In genomic region chr2:76504989-76505388, GRCm38 (mm10) we compare ENCODE assay signal across 20 mouse cellular contexts.
DNase-seq lines count a peak whose midpoint lies in the region; ATAC-seq and TF ChIP-seq lines count a peak whose summit lies in the region.
"Had no signal": no experiment of that assay in that cellular context is flagged by ENCODE, and none has a peak within 500 bp of the region (broad histone marks: within the 10 kb centered on the region; RNA-seq: fewer than 3 reads in every experiment).

No protein-coding gene starts in this region.

- no peak for TF ChIP-seq CTCF in kidney, postnatal 0 days (IDR thresholded peaks at IDR 0.05; ENCODE audit: low read depth)
- no peak for TF ChIP-seq CTCF in lung, postnatal 0 days (IDR thresholded peaks at IDR 0.05)

- H3ac ChIP-seq in myocyte (ENCODE audit: control insufficient read depth, insufficient read length), result no peak overlapping the region

- peaks cover 9% of the 10 kb centered on the region; the same call in 1 of the 2 replicates for H3K4me1 ChIP-seq in kidney, embryonic 15.5 days
- no peaks in the 10 kb centered on the region for H3K4me1 ChIP-seq in kidney, postnatal 0 days (replicated peaks; ENCODE audit: insufficient read depth, low read length)
- H3K4me1 ChIP-seq in lung, postnatal 0 days (ENCODE audit: insufficient read depth, low read depth, low read length), result no peaks in the 10 kb centered on the region
- H3K4me1 ChIP-seq: embryonic facial prominence, embryonic 13.5 days; embryonic facial prominence, embryonic 15.5 days had no signal

- H3K79me2 ChIP-seq in myocyte (ENCODE audit: control insufficient read depth, insufficient read depth), result no peaks in the 10 kb centered on the region

- no peak for TF ChIP-seq POLR2A in myocyte (IDR thresholded peaks at IDR 0.05; ENCODE audit: insufficient read length, low read depth)

- ATAC-seq in kidney, embryonic 15.5 days (replicated peaks; ENCODE audit: low FRiP score), result no peak
- ATAC-seq in kidney, postnatal 0 days (replicated peaks; ENCODE audit: low FRiP score, low read depth), result no peak
- peak; percentile 57 for ATAC-seq in lung, postnatal 0 days
- ATAC-seq: forebrain, embryonic 14.5 days; forebrain, embryonic 16.5 days had no signal

- H3K27ac ChIP-seq in kidney, embryonic 15.5 days, result peak overlapping the region; percentile 67; the same call in 1 of the 2 replicates
- peak overlapping the region; percentile 25; the same call in 1 of the 2 replicates for H3K27ac ChIP-seq in kidney, postnatal 0 days
- H3K27ac ChIP-seq in lung, postnatal 0 days (ENCODE audit: low read length), result peak overlapping the region; percentile 43; the same call in 1 of the 2 replicates
- H3K27ac ChIP-seq: embryonic facial prominence, embryonic 13.5 days; embryonic facial prominence, embryonic 15.5 days; forebrain, embryonic 12.5 days had no signal

- no peaks in the 10 kb centered on the region for H3K27me3 ChIP-seq in kidney, embryonic 15.5 days
- H3K27me3 ChIP-seq in kidney, postnatal 0 days (ENCODE audit: insufficient read depth, low read length), result no peaks in the 10 kb centered on the region
- no peaks in the 10 kb centered on the region for H3K27me3 ChIP-seq in lung, postnatal 0 days (replicated peaks; ENCODE audit: insufficient read depth, low read length)
- H3K27me3 ChIP-seq in myocyte (ENCODE audit: control insufficient read depth, insufficient read depth, insufficient read length), result no peaks in the 10 kb centered on the region
- H3K27me3 ChIP-seq: embryonic facial prominence, embryonic 13.5 days; embryonic facial prominence, embryonic 15.5 days; forebrain, embryonic 12.5 days had no signal

- no peaks in the 10 kb centered on the region; the same call in 1 of the 2 replicates for H3K9me3 ChIP-seq in kidney, embryonic 15.5 days (replicated peaks)
- H3K9me3 ChIP-seq in kidney, postnatal 0 days (replicated peaks; ENCODE audit: low read length), result no peaks in the 10 kb centered on the region
- H3K9me3 ChIP-seq in lung, postnatal 0 days (ENCODE audit: low read length), result no peaks in the 10 kb centered on the region
- H3K9me3 ChIP-seq: embryonic facial prominence, embryonic 13.5 days; embryonic facial prominence, embryonic 15.5 days had no signal

- intact Hi-C loops in heart, postnatal 36 days (cut with DNase I), result no loop called here

- no peak overlapping the region for H3K4me2 ChIP-seq in kidney, embryonic 15.5 days
- H3K4me2 ChIP-seq in kidney, postnatal 0 days (ENCODE audit: low read length), result no peak overlapping the region
- no peak overlapping the region for H3K4me2 ChIP-seq in lung, postnatal 0 days (replicated peaks; ENCODE audit: low read depth, low read length)
- peak overlapping the region; percentile 87 for H3K4me2 ChIP-seq in myocyte (ENCODE audit: low read depth)
- H3K4me2 ChIP-seq: embryonic facial prominence, embryonic 13.5 days; embryonic facial prominence, embryonic 15.5 days; forebrain, embryonic 12.5 days had no signal

- WGBS in kidney, embryonic 15.5 days, result 91% methylated on average over 2 of the region's 2 CpGs
- WGBS in kidney, postnatal 0 days, result 96% methylated on average over 2 of the region's 2 CpGs
- WGBS in lung, postnatal 0 days, result 66% methylated on average over 2 of the region's 2 CpGs

- no peak overlapping the region for H3K4me3 ChIP-seq in kidney, embryonic 15.5 days (replicated peaks)
- no peak overlapping the region for H3K4me3 ChIP-seq in kidney, postnatal 0 days (replicated peaks; ENCODE audit: low read depth, low read length)
- H3K4me3 ChIP-seq in lung, postnatal 0 days (ENCODE audit: low read depth, low read length), result no peak overlapping the region
- H3K4me3 ChIP-seq in myocyte, result no peak overlapping the region
- H3K4me3 ChIP-seq: embryonic facial prominence, embryonic 13.5 days; embryonic facial prominence, embryonic 15.5 days; forebrain, embryonic 12.5 days had no signal

- no peaks in the 10 kb centered on the region for H3K36me3 ChIP-seq in kidney, embryonic 15.5 days
- H3K36me3 ChIP-seq in kidney, postnatal 0 days (ENCODE audit: insufficient read depth, low read length), result no peaks in the 10 kb centered on the region
- H3K36me3 ChIP-seq in lung, postnatal 0 days (ENCODE audit: insufficient read depth, low read length), result no peaks in the 10 kb centered on the region
- H3K36me3 ChIP-seq in myocyte (ENCODE audit: control insufficient read depth, insufficient read depth), result no peaks in the 10 kb centered on the region
- H3K36me3 ChIP-seq: embryonic facial prominence, embryonic 13.5 days; embryonic facial prominence, embryonic 15.5 days; forebrain, embryonic 12.5 days had no signal

- peak; percentile 94 for TF ChIP-seq EP300 in lung, postnatal 0 days (IDR thresholded peaks at IDR 0.05)

- H3K9ac ChIP-seq in kidney, embryonic 15.5 days, result no peak overlapping the region
- no peak overlapping the region for H3K9ac ChIP-seq in kidney, postnatal 0 days (ENCODE audit: low read depth, low read length)
- H3K9ac ChIP-seq in lung, postnatal 0 days (replicated peaks; ENCODE audit: low read depth), result no peak overlapping the region
- H3K9ac ChIP-seq: embryonic facial prominence, embryonic 13.5 days; embryonic facial prominence, embryonic 15.5 days; forebrain, embryonic 12.5 days had no signal

- DNase-seq in kidney, adult 18-20 months, result no peak
- no peak for DNase-seq in kidney, postnatal 0 days (ENCODE audit: low spot score)
- DNase-seq in kidney, postnatal 4 days, result no peak
- DNase-seq in lung, postnatal 0 days (ENCODE audit: low spot score), result peak; percentile 48
- DNase-seq in lung, postnatal 36 days, result no peak
- no peak for DNase-seq in heart, postnatal 36 days
- DNase-seq: cerebellum, adult 11 months; cerebellum, adult 18-20 months; cerebellum, adult 8-10 months; cerebellum, adult 9-11 months; cerebellum, postnatal 14 days; cerebellum, postnatal 36 days; embryo, embryonic 11 days had no signal

TF ChIP-seq in myocyte, 11 proteins besides CTCF, POLR2A, EP300 and RAD21:
- TF ChIP-seq CEBPB (IDR thresholded peaks at IDR 0.05; ENCODE audit: insufficient read depth, poor library complexity, severe bottlenecking) (no peak), MYOD1 (IDR thresholded peaks at IDR 0.05; ENCODE audit: control insufficient read depth in 1 of 3, insufficient read length in 2 of 3, low read depth in 2 of 3) (no peak), USF1 (IDR thresholded peaks at IDR 0.05; ENCODE audit: low read depth) (no peak), SRF (IDR thresholded peaks at IDR 0.05; ENCODE audit: control insufficient read depth, insufficient read length, low read depth) (no peak), E2F4 (IDR thresholded peaks at IDR 0.05; ENCODE audit: insufficient read depth) (no peak)
